Mouse (Mus musculus): ENCODE results near the gene Cacng1. TPM values are rescaled to one million over a fixed set of nuclear protein-coding genes. Genes with fewer than 3 reads are reported as not detected.

The Cacng1 gene
- total and polyA plus RNA-seq, 3 experiments = not detected

- Histone ChIP-seq H3K36me3 (replicated peaks in 1 of 2; ENCODE audit: control insufficient read depth in 1 of 2, insufficient read depth in 1 of 2, low read length in 1 of 2) (no peaks in the 10 kb centered on the region), H3K4me3 (replicated peaks in 1 of 3; ENCODE audit: low read depth in 2 of 3, low read length in 2 of 3, poor library complexity in 1 of 3) (no peak overlapping the region), H3K9ac (ENCODE audit: insufficient read depth, low read depth) (no peak overlapping the region), H3K9me3 (replicated peaks; ENCODE audit: low read length) (no peaks in the 10 kb centered on the region), H3K27ac (ENCODE audit: insufficient read depth, low read depth) (no peak overlapping the region), H3K79me2 (replicated peaks; ENCODE audit: control insufficient read depth, extremely low read depth, insufficient read depth, poor library complexity, severe bottlenecking) (no peaks in the 10 kb centered on the region), H3K4me2 (ENCODE audit: insufficient read depth, low read depth, poor library complexity, severe bottlenecking) (no peak overlapping the region), H3K27me3 (replicated peaks) (peaks cover 48% of the 10 kb centered on the region), H3K4me1 (ENCODE audit: control insufficient read depth in 1 of 2, insufficient read depth in 2 of 2) (peaks cover 0 to 6% of the 10 kb centered on the region in 2 experiments; a peak in 2 of 4 replicates)
- dilution Hi-C loops (cut with MboI; ENCODE audit: extremely low pct_ligation_motif_present, extremely low pct_unique_long_range_greater_than_20kb, low sequenced_read_pairs) (no loop called here), in situ Hi-C loops (cut with MboI; ENCODE audit: low pct_ligation_motif_present, low pct_unique_long_range_greater_than_20kb, low sequenced_read_pairs) (no loop called here)
- TF ChIP-seq JUND (conservative IDR thresholded peaks at IDR 0.05; ENCODE audit: low read depth, low read length) (no peak), ZMIZ1 (IDR thresholded peaks at IDR 0.05; ENCODE audit: low read depth, low read length) (no peak), JUN (IDR thresholded peaks at IDR 0.05; ENCODE audit: insufficient read depth, low read depth, low read length) (no peak), MYC (IDR thresholded peaks at IDR 0.05; ENCODE audit: low read depth, low read length) (no peak), USF2 (conservative IDR thresholded peaks at IDR 0.05; ENCODE audit: low read depth, low read length) (peak; percentile 45), ZKSCAN1 (IDR thresholded peaks at IDR 0.05; ENCODE audit: borderline replicate concordance, low read depth, low read length) (no peak), IRF4 (IDR thresholded peaks at IDR 0.05; ENCODE audit: low read depth, low read length) (no peak), NELFE (IDR thresholded peaks at IDR 0.05; ENCODE audit: low read depth, low read length) (no peak), CHD2 (IDR thresholded peaks at IDR 0.05; ENCODE audit: low read length) (no peak), MAZ (IDR thresholded peaks at IDR 0.05; ENCODE audit: low read depth, low read length) (no peak), ELF1 (IDR thresholded peaks at IDR 0.05; ENCODE audit: low read depth, low read length) (no peak), POLR2AphosphoS2 (IDR thresholded peaks at IDR 0.05; ENCODE audit: low read depth, low read length) (no peak), UBTF (IDR thresholded peaks at IDR 0.05; ENCODE audit: low read depth, low read length) (no peak), ETS1 (conservative IDR thresholded peaks at IDR 0.05; ENCODE audit: low read depth, low read length) (no peak), MXI1 (IDR thresholded peaks at IDR 0.05; ENCODE audit: low read depth, low read length) (no peak), BHLHE40 (IDR thresholded peaks at IDR 0.05; ENCODE audit: low read depth, low read length) (0 out of 2 replicates have a peak, but pooled peaks have one; percentile 29), TBP (conservative IDR thresholded peaks at IDR 0.05; ENCODE audit: low read depth, low read length) (no peak), POLR2A (IDR thresholded peaks at IDR 0.05; ENCODE audit: low read depth, low read length) (no peak), TCF12 (IDR thresholded peaks at IDR 0.05; ENCODE audit: low read depth, low read length) (no peak), RAD21 (IDR thresholded peaks at IDR 0.05; ENCODE audit: low read depth, low read length) (no peak), SIN3A (IDR thresholded peaks at IDR 0.05; ENCODE audit: low read length) (no peak), USF1 (IDR thresholded peaks at IDR 0.05; ENCODE audit: low read depth, low read length) (peak; percentile 54; the same call in 1 of the 2 replicates), MAX (IDR thresholded peaks at IDR 0.05; ENCODE audit: low read length) (no peak), GABPA (IDR thresholded peaks at IDR 0.05; ENCODE audit: insufficient replicate concordance, low read depth, low read length) (no peak), CHD1 (IDR thresholded peaks at IDR 0.05; ENCODE audit: low read depth, low read length) (no peak), PAX5 (IDR thresholded peaks at IDR 0.05; ENCODE audit: low read length) (no peak)
- no peak for DNase-seq (ENCODE audit: extremely low read depth)
Observed at GRCm38 (mm10) chr11:107759516-107759915, 43.2 kb upstream of the Cacng1 start.

Measured in CH12.LX (cell line).